Mouse (Mus musculus): ENCODE data around the gene Gm21800. TPM values are rescaled to one million over a fixed set of nuclear protein-coding genes. Genes with fewer than 3 reads are reported as not detected.
"Not testable (repeated sequence)": the region's sequence is repeated elsewhere in the genome, so short reads cannot be mapped to it uniquely, and the experiment has no call there.

Gm21800 gene
- polyA plus RNA-seq (2014; fragmentation: Nextera tagmentation; extraction: Ambion mirVana), result not detected in 2 replicates

DNA sequence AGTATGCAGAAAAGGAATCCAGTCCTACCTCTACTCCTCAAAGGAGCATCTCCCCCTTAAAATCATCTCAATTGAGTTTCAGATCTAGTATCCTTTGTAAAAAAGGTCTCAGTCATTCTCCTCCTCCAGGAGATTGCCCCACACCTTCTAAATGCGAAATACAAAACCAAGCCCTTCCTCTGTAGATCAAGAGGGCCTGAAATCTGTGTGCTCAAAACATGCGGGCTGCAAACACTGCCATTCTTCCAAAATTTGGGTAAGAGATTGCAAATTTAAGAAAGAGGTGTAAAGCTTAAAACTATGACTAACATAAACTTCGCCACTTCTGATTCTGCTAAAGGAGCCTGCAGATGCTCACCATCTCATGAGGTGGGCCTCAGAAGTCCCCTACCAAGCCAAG, at the start of gene Gm21800:
TSS of gene Gm21800 (plus strand) at position 301 of the 400 bp plus-strand sequence.
- not testable (repeated sequence) for H3K4me1 ChIP-seq (ENCODE audit: control insufficient read depth, insufficient read depth, low read length); H3K27me3 ChIP-seq (ENCODE audit: control insufficient read depth, insufficient read depth, low read length); H3K27ac ChIP-seq (replicated peaks; ENCODE audit: low read depth, low read length); H3K4me2 ChIP-seq (ENCODE audit: low read length); H3K4me3 ChIP-seq (replicated peaks; ENCODE audit: low read depth, low read length); DNase-seq; H3K9ac ChIP-seq (replicated peaks; ENCODE audit: low read length); ATAC-seq (ENCODE audit: low FRiP score, low TSS enrichment); H3K9me3 ChIP-seq (ENCODE audit: control insufficient read depth, low read length); H3K36me3 ChIP-seq (ENCODE audit: control insufficient read depth, insufficient read depth, low read length)
- WGBS, result 40% methylated on average over 1 of the region's 3 CpGs
